Mouse (Mus musculus): ENCODE results near the gene Ms4a6d.
"Not testable (repeated sequence)": the region's sequence is repeated elsewhere in the genome, so short reads cannot be mapped to it uniquely, and the experiment has no call there.

The Ms4a6d gene

GRCm38 (mm10) chr19:11554726-11555125 is 49.9 kb downstream of the Ms4a6d start:
- no peak for DNase-seq (ENCODE audit: low read depth)

- DNase-seq (ENCODE audit: low read depth), result no peak
Observed at GRCm38 (mm10) chr19:11547911-11548310, 56.7 kb downstream of the Ms4a6d start.

- DNase-seq (ENCODE audit: low read depth), result not testable (repeated sequence)
Observed at GRCm38 (mm10) chr19:11544383-11544782, 60.3 kb downstream of the Ms4a6d start.

- not testable (repeated sequence) for DNase-seq (ENCODE audit: low read depth)
Observed at GRCm38 (mm10) chr19:11540166-11540821, 64.4 kb downstream of the Ms4a6d start.

- no peak for DNase-seq (ENCODE audit: low read depth)
Observed at GRCm38 (mm10) chr19:11537336-11537735, 67.3 kb downstream of the Ms4a6d start.
